Mouse (Mus musculus): ENCODE measurements around the gene Cemip. TPM values are rescaled to one million over a fixed set of nuclear protein-coding genes. Genes with fewer than 3 reads are reported as not detected.
A peak's percentile ranks its signal among the peaks of the same experiment; 100 is the strongest.
"Not testable (repeated sequence)": the region's sequence is repeated elsewhere in the genome, so short reads cannot be mapped to it uniquely, and the experiment has no call there.

The Cemip gene
- total RNA-seq, 2 experiments from 2014 or later: 1.9 to 2.8 TPM

GRCm38 (mm10) chr7:83900519-83900918, 185.8 kb downstream of the Cemip start:
- no peak for DNase-seq (ENCODE audit: low spot score in 2 of 2)

- DNase-seq (ENCODE audit: low spot score in 2 of 2): no peak
Measured at GRCm38 (mm10) chr7:83898267-83898666, 188.0 kb downstream of the Cemip start.

- no peak for DNase-seq (ENCODE audit: low spot score in 2 of 2)
Measured at GRCm38 (mm10) chr7:83896077-83896740, 190.1 kb downstream of the Cemip start.

DNA sequence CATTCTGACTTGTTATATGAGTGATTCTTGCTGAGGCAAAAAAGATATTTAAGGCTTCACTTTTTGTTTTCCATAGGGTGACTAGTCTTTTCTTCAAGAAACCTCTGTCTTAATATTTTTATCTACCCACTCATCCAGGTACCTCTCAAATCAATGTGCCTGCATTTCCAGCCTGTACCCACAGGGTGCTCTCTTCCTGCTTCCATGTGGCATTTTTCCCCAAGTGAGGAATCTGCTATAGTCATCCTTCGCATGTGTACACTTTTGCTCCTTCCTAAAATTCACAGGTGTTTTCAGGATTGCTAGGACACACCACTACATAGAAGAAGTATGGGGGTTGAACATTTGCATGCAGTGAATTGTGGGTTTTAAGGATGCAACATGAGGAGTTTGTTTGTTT, 192.0 kb downstream of the Cemip start:
- no peak for DNase-seq (ENCODE audit: low spot score in 2 of 2)

GRCm38 (mm10) chr7:83892333-83892669, 194.0 kb downstream of the Cemip start:
- DNase-seq (ENCODE audit: low spot score in 2 of 2): no peak

DNA sequence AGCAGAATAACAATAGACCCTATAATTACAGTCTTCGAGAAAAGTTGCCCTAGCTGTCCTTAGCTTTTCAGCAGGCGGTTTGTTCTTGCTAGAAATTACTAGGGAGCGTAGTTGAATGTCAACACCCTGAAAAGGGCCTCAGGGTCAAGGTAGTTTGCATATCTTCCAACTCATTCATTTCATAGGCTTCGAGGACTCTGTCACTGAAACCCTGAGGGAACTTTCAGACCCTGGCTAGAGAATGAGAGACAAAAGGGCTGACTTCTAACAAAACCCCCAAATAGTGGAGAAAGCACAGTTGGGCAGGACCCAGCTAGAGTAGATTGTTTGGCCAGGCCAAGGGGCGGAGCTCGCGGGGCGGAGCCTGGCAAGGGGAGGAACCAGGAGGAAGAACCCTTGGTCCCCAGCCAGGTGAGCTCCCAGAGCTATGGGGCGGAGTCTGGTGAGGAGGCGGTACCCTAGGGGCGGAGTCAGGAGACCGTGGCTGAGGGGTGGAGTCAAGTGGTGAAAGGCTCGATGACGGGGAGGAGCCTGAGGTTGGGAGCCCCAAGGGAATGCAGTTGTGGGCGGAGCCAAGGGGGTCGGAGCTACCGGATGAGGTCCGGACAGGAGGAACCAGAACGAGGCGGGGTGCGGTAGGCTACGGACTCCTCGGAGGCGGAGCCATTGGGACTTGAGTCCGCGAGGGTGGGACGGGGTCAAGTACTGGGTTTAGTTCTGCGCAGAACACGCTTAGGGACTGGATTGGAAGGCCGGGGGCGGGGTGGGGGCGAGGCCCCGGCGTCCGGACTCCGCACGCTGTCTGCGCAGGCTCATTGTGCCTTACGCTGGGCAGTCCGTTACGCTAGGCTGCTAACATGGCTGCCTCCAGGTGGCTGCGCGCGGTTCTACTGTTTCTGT, 194.6 kb downstream of the Cemip start:
- DNase-seq (ENCODE audit: low spot score in 2 of 2): peak; percentile 95 to 99

- not testable (repeated sequence) for DNase-seq (ENCODE audit: low spot score in 2 of 2)
Measured at GRCm38 (mm10) chr7:83889946-83890345, 196.4 kb downstream of the Cemip start.

DNA sequence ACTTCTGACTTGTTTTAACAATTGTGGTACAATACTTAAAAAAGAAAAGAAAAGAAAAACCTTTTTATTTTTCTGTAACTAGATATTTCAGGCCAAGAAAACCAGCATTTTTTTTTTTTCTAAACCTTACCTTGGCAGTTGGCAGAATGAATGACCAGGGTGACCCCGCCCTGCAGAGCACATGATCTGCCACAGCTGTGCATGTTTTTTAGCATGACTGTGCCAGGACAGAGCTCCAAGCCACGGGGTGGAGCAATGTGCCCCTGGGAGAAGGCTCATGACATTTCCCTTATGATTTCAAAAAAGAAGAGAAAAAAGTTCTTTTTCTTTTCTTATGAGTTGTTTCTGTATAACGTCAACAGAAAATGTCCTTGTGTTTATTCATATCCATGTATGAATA, 196.9 kb downstream of the Cemip start:
- DNase-seq (ENCODE audit: low spot score in 2 of 2): no peak

- DNase-seq (ENCODE audit: low spot score in 2 of 2): no peak
Measured at GRCm38 (mm10) chr7:83886366-83887129, 199.8 kb downstream of the Cemip start.

- DNase-seq (ENCODE audit: low spot score in 2 of 2): no peak
Measured at GRCm38 (mm10) chr7:83885835-83886234, 200.5 kb downstream of the Cemip start.

GRCm38 (mm10) chr7:83884921-83885532, 201.3 kb downstream of the Cemip start:
- DNase-seq (ENCODE audit: low spot score in 2 of 2): no peak

GRCm38 (mm10) chr7:83884021-83884658, 202.2 kb downstream of the Cemip start, which contains the start of the genes Tlnrd1 and Mesd:
Gene Tlnrd1, minus strand, starts transcription at chr7:83884305.
Gene Mesd, plus strand, starts transcription at chr7:83884466.
- DNase-seq (ENCODE audit: low spot score in 2 of 2): peak; percentile 77 to 80

- DNase-seq (ENCODE audit: low spot score in 2 of 2): peak; percentile 28 to 54
Measured at GRCm38 (mm10) chr7:83883276-83884020, 202.9 kb downstream of the Cemip start.

Other genes with a start within 250 kb of the Cemip start
- 10 to 100 TPM; 23.1 to 26.2 TPM for gene Tlnrd1, start 202.2 kb downstream of the Cemip start, total RNA-seq (2021)
- 100 to 1,000 TPM; 100 to 106 TPM for gene Mesd, start 202.0 kb downstream of the Cemip start, total RNA-seq (2021)
- 10 to 100 TPM; 45.0 to 53.9 TPM for gene Abhd17c, start 65.4 kb upstream of the Cemip start, total RNA-seq (2021)

Measured in adrenal gland, postnatal 4 days (tissue).